Mouse (Mus musculus) MEL (cell line): ENCODE results near the gene Syn2.

ENCODE experiments used
- CHD2 ChIP-seq: IDR thresholded peaks from 2 replicates; pipeline ENCODE4 v1.6.1; 2011; ENCODE audit warnings: low read length, improper control_type of control experiment
- MEF2A ChIP-seq: IDR thresholded peaks from 2 replicates; pipeline ENCODE4 v1.6.1; 2014; ENCODE audit warnings: low read depth, mild to moderate bottlenecking, inconsistent platforms, low read length, improper control_type of control experiment; ENCODE audit not compliant: poor library complexity, insufficient replicate concordance, severe bottlenecking; ENCODE audit errors: extremely low read depth
- ZKSCAN1 ChIP-seq: IDR thresholded peaks from 2 replicates; pipeline ENCODE4 v1.6.1; 2012; ENCODE audit warnings: low read depth, mild to moderate bottlenecking, inconsistent platforms, low read length, improper control_type of control experiment, moderate library complexity
- ZMIZ1 ChIP-seq: IDR thresholded peaks from 2 replicates; pipeline ENCODE4 v1.6.1; 2012; ENCODE audit warnings: low read depth, mild to moderate bottlenecking, inconsistent platforms, low read length, improper control_type of control experiment, moderate library complexity
- ZNF384 ChIP-seq: IDR thresholded peaks from 2 replicates; pipeline ENCODE4 v1.6.1; 2012; ENCODE audit warnings: low read depth, mild to moderate bottlenecking, inconsistent platforms, low read length, improper control_type of control experiment

DNA sequence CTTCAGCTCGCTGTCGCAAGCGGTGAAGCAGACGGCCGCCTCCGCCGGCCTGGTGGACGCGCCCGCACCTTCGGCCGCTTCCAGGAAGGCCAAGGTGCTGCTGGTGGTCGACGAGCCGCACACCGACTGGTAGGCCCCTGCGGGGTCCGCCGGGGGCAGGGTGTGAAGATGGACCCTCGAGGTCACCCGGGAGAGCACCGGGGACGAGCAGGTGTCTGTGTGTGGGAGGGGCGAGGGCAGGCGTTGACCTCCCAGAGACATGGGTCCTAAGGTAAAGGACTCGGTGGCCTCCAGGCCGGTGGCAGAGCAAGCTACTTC lies 589 bp downstream of the Syn2 start:
- TF ChIP-seq ZNF384 = no peak
- TF ChIP-seq ZKSCAN1 = no peak
- TF ChIP-seq MEF2A = no peak
- no peak for TF ChIP-seq ZMIZ1
- no peak for TF ChIP-seq CHD2
